Mouse (Mus musculus) layer of hippocampus, adult 11-12 months (tissue): Measurements from ENCODE around the gene Agmat.

Experiments used
- DNase-seq: peaks from one replicate; pipeline ENCODE4 v3.0.0; 2022; ENCODE audit warnings: low spot score

Gene Agmat

GRCm38 (mm10) chr4:141779828-141780227 is 33.4 kb downstream of the Agmat start:
- DNase-seq = peak; percentile 67

- DNase-seq = no peak
Observed at GRCm38 (mm10) chr4:141781201-141781985, 34.9 kb downstream of the Agmat start.

GRCm38 (mm10) chr4:141784835-141785234 is 38.4 kb downstream of the Agmat start:
- DNase-seq = no peak

- DNase-seq = no peak
Observed at GRCm38 (mm10) chr4:141786141-141786540, 39.7 kb downstream of the Agmat start.

GRCm38 (mm10) chr4:141787046-141787445 is 40.6 kb downstream of the Agmat start:
- DNase-seq = no peak

- DNase-seq = no peak
Observed at GRCm38 (mm10) chr4:141787462-141787861, 41.0 kb downstream of the Agmat start.

GRCm38 (mm10) chr4:141789564-141790218 is 43.2 kb downstream of the Agmat start:
- DNase-seq = no peak

- peak; percentile 98 for DNase-seq
Observed at GRCm38 (mm10) chr4:141790524-141790990, 44.1 kb downstream of the Agmat start, which contains the start of gene Dnajc16. Gene Dnajc16 (minus strand): TSS chr4:141790931.

- DNase-seq = no peak
Observed at GRCm38 (mm10) chr4:141791486-141791885, 45.0 kb downstream of the Agmat start.

- DNase-seq = no peak
Observed at GRCm38 (mm10) chr4:141791951-141792350, 45.5 kb downstream of the Agmat start.

GRCm38 (mm10) chr4:141792554-141793281 is 46.2 kb downstream of the Agmat start:
- no peak for DNase-seq

- peak; percentile 96 for DNase-seq
Observed at GRCm38 (mm10) chr4:141793282-141794151, 47.0 kb downstream of the Agmat start, which contains the start of gene Casp9. Gene Casp9 (plus strand): TSS chr4:141793612.

GRCm38 (mm10) chr4:141794152-141794535 is 47.7 kb downstream of the Agmat start:
- DNase-seq = no peak

GRCm38 (mm10) chr4:141796356-141796755 is 49.9 kb downstream of the Agmat start:
- no peak for DNase-seq

GRCm38 (mm10) chr4:141796954-141797353 is 50.5 kb downstream of the Agmat start:
- DNase-seq = no peak

- no peak for DNase-seq
Observed at GRCm38 (mm10) chr4:141797545-141797944, 51.1 kb downstream of the Agmat start.

GRCm38 (mm10) chr4:141804105-141804504 is 57.6 kb downstream of the Agmat start:
- no peak for DNase-seq

GRCm38 (mm10) chr4:141805886-141806285 is 59.4 kb downstream of the Agmat start:
- DNase-seq = no peak
